Mouse (Mus musculus) heart, embryonic 16.5 days (tissue): ENCODE measurements around the gene Igsf6. TPM values are rescaled to one million over a fixed set of nuclear protein-coding genes. Genes with fewer than 3 reads are reported as not detected.

Source experiments
- ATAC-seq: fragments of 200-750 bp; cut with Nextera tagmentation; replicated peaks from 2 replicates; pipeline ENCODE4 v1.8.0; 2017; ENCODE audit warnings: moderate number of reproducible peaks; ENCODE audit not compliant: insufficient read depth, low FRiP score; ENCODE audit errors: extremely low read depth
- H3K27ac ChIP-seq: fragments of 300-500 bp; sonication (generic); 2 replicates; pipeline ENCODE4 v1.5.1; 2014; ENCODE audit warnings: mild to moderate bottlenecking, low read length, control low read depth, moderate library complexity
- H3K27me3 ChIP-seq: fragments of 300-500 bp; sonication (generic); 2 replicates; pipeline ENCODE4 v1.6.1; 2014; ENCODE audit warnings: low read length, mixed read lengths; ENCODE audit not compliant: control insufficient read depth, insufficient read depth
- H3K36me3 ChIP-seq: fragments of 300-500 bp; sonication (generic); 2 replicates; pipeline ENCODE4 v1.6.1; 2014; ENCODE audit not compliant: control insufficient read depth, insufficient read depth
- H3K4me1 ChIP-seq: fragments of 300-500 bp; sonication (generic); 2 replicates; pipeline ENCODE4 v1.6.1; 2014; ENCODE audit warnings: low read length, mixed read lengths; ENCODE audit not compliant: control insufficient read depth, insufficient read depth
- H3K4me2 ChIP-seq: fragments of 300-500 bp; sonication (generic); 2 replicates; pipeline ENCODE4 v1.6.1; 2014; ENCODE audit warnings: low read depth, mild to moderate bottlenecking, control low read depth, low read length
- H3K4me3 ChIP-seq: fragments of 300-500 bp; sonication (generic); 2 replicates; pipeline ENCODE4 v1.5.1; 2014; ENCODE audit warnings: mild to moderate bottlenecking, control low read depth, low read length
- H3K9ac ChIP-seq: fragments of 300-500 bp; sonication (generic); 2 replicates; pipeline ENCODE4 v1.6.1; 2014; ENCODE audit warnings: low read length, control low read depth
- H3K9me3 ChIP-seq: fragments of 300-500 bp; sonication (generic); replicated peaks from 2 replicates; pipeline ENCODE4 v1.6.1; 2016; ENCODE audit warnings: low read length; ENCODE audit not compliant: control insufficient read depth
- WGBS: fragments of 180-500 bp; shearing (Covaris S2); extraction: QIAGEN DNeasy Blood & Tissue Kit; methylation state at CpG from one replicate; pipeline ENCODE4 v1.1.7; 2014; 5-methylcytosine and 5-hydroxymethylcytosine counted together
- polyA plus RNA-seq: library from polyadenylated mRNA; unstranded; fragments of >200 nt; fragmentation: Nextera tagmentation; extraction: Ambion mirVana; gene quantifications from 2 replicates; pipeline ENCODE4 v1.2.1, GENCODE M21; 2015

Igsf6 gene
- 1.5 and 2.3 TPM in 2 replicates for polyA plus RNA-seq

GRCm38 (mm10) chr7:121074281-121074680 lies at the start of gene Igsf6:
Igsf6 (minus strand) TSS chr7:121074572.
- peaks cover 21% of the 10 kb centered on the region for H3K36me3 ChIP-seq
- no peak for ATAC-seq
- H3K4me2 ChIP-seq = no peak within 1 kb of the TSS
- peak within 1 kb of the TSS; percentile 43 for H3K27ac ChIP-seq
- no peak within 1 kb of the TSS for H3K4me3 ChIP-seq
- WGBS = 46% methylated on average over 11 of the region's 11 CpGs
- 0 out of 2 replicates have a peak, but pooled peaks cover 3% of the 10 kb centered on the region for H3K27me3 ChIP-seq
- no peaks in the 10 kb centered on the region for H3K9me3 ChIP-seq
- no peak within 1 kb of the TSS for H3K9ac ChIP-seq
- H3K4me1 ChIP-seq = peaks cover 20% of the 10 kb centered on the region

GRCm38 (mm10) chr7:121120143-121120818 lies 45.9 kb upstream of the Igsf6 start:
- ATAC-seq = peak; percentile 52; the same call in 1 of the 2 replicates
- Histone ChIP-seq H3K36me3 (no peaks in the 10 kb centered on the region), H3K4me2 (no peak overlapping the region), H3K9ac (no peak overlapping the region), H3K9me3 (0 out of 2 replicates have a peak, but pooled peaks cover 5% of the 10 kb centered on the region), H3K4me1 (peaks cover 3% of the 10 kb centered on the region; the same call in 1 of the 2 replicates), H3K4me3 (no peak overlapping the region), H3K27ac (no peak overlapping the region), H3K27me3 (no peaks in the 10 kb centered on the region)
- WGBS = 12% methylated on average over 10 of the region's 10 CpGs

DNA sequence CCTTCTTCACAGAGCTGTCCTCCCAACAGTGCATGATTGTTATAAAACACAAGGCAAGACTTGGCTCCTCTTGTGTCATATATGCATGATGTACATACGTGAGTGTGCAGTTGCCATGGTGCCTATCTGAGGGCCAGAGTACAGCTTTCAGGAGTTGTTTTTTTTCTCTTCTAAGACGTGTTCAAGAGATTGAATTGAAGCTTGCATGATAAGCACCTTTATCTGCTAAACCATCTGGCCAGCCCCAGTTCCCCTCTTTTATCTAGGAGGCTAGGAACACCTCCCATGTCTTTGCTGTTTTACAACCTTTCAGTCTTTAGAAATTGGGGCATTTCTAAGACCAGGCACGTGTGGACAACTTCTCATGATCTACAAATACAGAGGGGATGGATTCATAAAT lies 37.4 kb upstream of the Igsf6 start:
- H3K36me3 ChIP-seq = no peaks in the 10 kb centered on the region
- H3K9me3 ChIP-seq = 0 out of 2 replicates have a peak, but pooled peaks cover 3% of the 10 kb centered on the region
- 53% methylated on average over 3 of the region's 3 CpGs for whole genome bisulfite sequencing
- H3K4me3 ChIP-seq = no peak overlapping the region
- H3K4me2 ChIP-seq = no peak overlapping the region
- H3K4me1 ChIP-seq = peaks cover 13% of the 10 kb centered on the region
- ATAC-seq = no peak
- no peak overlapping the region for H3K9ac ChIP-seq
- no peaks in the 10 kb centered on the region for H3K27me3 ChIP-seq
- H3K27ac ChIP-seq = peak overlapping the region; percentile 78

DNA sequence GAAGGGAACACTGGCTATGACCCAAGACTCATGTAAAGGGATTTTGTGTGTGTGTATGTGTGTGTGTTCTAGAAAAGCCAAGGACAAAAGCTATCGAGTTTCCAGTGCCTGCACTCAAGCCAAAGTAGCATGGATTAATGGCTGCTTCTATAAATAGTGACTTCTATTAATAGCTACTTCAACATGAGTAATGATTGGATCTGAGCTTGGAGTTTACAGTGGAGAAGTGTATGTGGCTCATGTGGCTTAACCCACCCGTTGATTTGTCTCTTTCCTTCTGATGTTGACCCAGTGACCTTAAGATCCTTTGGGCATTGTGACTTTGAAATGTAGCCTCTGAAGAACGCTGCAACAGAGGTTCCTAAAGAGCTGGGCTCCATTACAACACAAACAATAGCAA lies 36.9 kb upstream of the Igsf6 start:
- peaks cover 13% of the 10 kb centered on the region for H3K4me1 ChIP-seq
- H3K4me3 ChIP-seq = no peak overlapping the region
- H3K4me2 ChIP-seq = 0 out of 2 replicates have a peak overlapping the region, but pooled peaks have one; percentile 10
- 0 out of 2 replicates have a peak, but pooled peaks cover 3% of the 10 kb centered on the region for H3K9me3 ChIP-seq
- no peaks in the 10 kb centered on the region for H3K27me3 ChIP-seq
- no peaks in the 10 kb centered on the region for H3K36me3 ChIP-seq
- WGBS = 11% methylated on average over 3 of the region's 3 CpGs
- H3K9ac ChIP-seq = no peak overlapping the region
- ATAC-seq = peak; percentile 85
- peak overlapping the region; percentile 78 for H3K27ac ChIP-seq

DNA sequence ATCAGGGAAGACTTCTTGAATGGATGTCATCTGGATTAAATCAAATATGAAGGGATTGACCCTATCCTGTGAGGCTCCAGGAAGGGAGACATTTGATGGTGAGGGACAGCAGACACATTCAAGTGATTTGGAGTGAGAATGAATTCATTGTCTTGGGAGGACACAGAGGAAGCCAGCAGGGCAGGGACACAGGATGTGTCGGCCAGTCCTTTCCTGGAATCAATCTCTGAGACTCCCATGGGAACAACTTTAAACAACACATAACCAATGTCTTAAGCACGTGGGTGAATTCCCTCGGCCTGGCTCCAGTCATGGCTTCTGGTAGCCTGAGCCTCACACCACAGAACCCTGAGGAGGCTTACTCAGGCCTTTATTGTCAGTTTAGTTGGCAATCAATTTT lies 33.5 kb upstream of the Igsf6 start:
- Histone ChIP-seq H3K27ac (no peak overlapping the region), H3K36me3 (no peaks in the 10 kb centered on the region), H3K9ac (no peak overlapping the region), H3K27me3 (no peaks in the 10 kb centered on the region), H3K4me1 (peaks cover 13% of the 10 kb centered on the region), H3K4me3 (no peak overlapping the region), H3K9me3 (no peaks in the 10 kb centered on the region), H3K4me2 (no peak overlapping the region)
- ATAC-seq = no peak; the same call in 1 of the 2 replicates
- 43% methylated on average over 3 of the region's 3 CpGs for WGBS

DNA sequence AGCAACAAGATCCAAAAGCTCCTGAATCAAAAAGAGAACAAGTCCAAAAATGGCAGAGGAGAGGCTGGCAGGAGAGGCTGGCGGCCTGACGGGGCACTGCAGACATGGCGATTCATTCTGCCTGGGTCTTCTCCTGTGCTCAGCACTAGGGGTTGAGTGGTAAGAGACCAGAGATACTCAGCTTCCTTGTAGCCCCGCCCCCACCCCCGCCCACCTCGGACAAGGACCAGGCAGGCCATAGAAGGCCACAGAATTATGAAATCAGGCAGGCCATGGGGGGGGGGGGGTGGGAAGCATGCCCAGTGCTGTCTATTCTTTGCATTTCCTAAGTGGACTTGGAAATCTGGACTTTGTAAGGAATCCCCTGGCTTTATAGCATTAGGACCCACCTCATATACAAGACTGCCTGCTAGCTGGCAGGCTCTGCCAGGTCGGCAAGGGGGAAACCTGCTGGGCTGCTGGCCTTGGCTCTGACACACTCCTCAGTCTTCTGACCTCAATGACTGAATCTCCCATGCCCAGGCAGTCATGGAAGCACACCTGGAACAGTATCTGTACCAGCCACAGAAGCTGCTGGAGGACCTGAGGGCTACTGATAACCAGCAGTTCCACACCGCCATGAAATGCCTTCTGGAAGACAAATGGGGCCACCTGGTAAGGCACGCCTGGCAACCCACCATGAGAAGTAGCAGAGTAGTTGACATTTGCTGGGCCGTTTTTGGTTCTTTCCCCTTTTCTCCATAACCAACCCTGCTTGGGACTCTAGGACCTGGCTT lies 24.4 kb upstream of the Igsf6 start:
- Histone ChIP-seq H3K9ac (no peak overlapping the region), H3K27ac (no peak overlapping the region), H3K4me2 (no peak overlapping the region), H3K4me1 (no peaks in the 10 kb centered on the region), H3K9me3 (no peaks in the 10 kb centered on the region), H3K27me3 (no peaks in the 10 kb centered on the region), H3K4me3 (no peak overlapping the region), H3K36me3 (no peaks in the 10 kb centered on the region)
- ATAC-seq = no peak
- WGBS = 69% methylated on average over 10 of the region's 10 CpGs

- Histone ChIP-seq H3K9me3 (no peaks in the 10 kb centered on the region), H3K4me2 (no peak overlapping the region), H3K9ac (no peak overlapping the region), H3K27ac (no peak overlapping the region), H3K36me3 (no peaks in the 10 kb centered on the region), H3K4me1 (0 out of 2 replicates have a peak, but pooled peaks cover 1% of the 10 kb centered on the region), H3K27me3 (no peaks in the 10 kb centered on the region), H3K4me3 (no peak overlapping the region)
- no peak for ATAC-seq
- WGBS = 69% methylated on average over 4 of the region's 4 CpGs
Measured at GRCm38 (mm10) chr7:121093026-121093425, 18.7 kb upstream of the Igsf6 start.

DNA sequence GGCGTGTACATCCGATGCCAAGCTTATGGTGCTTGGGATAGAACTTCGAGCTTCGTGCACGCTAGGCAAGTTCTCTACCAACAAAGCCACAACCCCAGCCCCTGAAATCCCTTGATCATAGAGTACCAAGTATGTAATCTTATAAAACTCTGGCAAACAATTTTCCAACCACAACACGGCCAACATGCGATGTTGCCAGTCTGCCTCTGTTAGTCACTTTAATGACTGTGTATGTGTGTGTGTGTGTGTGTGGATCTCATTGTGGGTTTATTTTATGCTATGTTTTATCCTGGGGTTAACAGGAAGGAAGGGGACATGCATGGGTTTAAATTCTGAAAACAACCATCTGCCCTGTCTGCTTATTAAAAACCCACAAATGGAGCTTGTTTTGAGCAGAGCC lies 16.4 kb upstream of the Igsf6 start:
- Histone ChIP-seq H3K27me3 (no peaks in the 10 kb centered on the region), H3K4me1 (peaks cover 12% of the 10 kb centered on the region), H3K4me2 (no peak overlapping the region), H3K36me3 (no peaks in the 10 kb centered on the region), H3K4me3 (no peak overlapping the region), H3K9me3 (no peaks in the 10 kb centered on the region), H3K9ac (no peak overlapping the region), H3K27ac (no peak overlapping the region)
- WGBS = 82% methylated on average over 7 of the region's 7 CpGs
- no peak for ATAC-seq

DNA sequence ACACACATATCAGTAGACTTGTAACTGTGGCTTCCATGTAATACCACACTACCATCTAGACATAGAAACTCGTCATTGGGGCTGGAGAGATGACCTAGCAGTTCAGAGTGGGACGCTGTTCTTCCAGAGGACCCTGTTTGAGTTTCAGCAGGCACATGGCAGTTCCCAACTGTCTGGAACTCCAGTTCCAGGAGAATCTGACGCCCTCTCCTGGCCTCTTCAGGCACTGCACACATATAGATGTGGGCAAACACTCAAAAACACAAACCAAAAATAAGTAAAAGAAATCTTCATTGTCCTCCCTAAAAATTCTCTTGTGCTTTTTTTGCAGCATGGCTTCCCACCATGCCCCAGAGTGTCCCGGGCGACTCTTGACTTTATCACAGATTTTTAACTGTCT lies 14.4 kb upstream of the Igsf6 start:
- Histone ChIP-seq H3K9ac (no peak overlapping the region), H3K4me2 (no peak overlapping the region), H3K4me1 (peaks cover 16% of the 10 kb centered on the region), H3K4me3 (no peak overlapping the region), H3K27me3 (no peaks in the 10 kb centered on the region), H3K9me3 (no peaks in the 10 kb centered on the region), H3K27ac (no peak overlapping the region), H3K36me3 (no peaks in the 10 kb centered on the region)
- WGBS = 75% methylated on average over 5 of the region's 5 CpGs
- no peak for ATAC-seq
